Mouse (Mus musculus): ENCODE measurements around the gene Apbb1ip.
A peak's percentile ranks its signal among the peaks of the same experiment; 100 is the strongest.
"Not testable (repeated sequence)": the region's sequence is repeated elsewhere in the genome, so short reads cannot be mapped to it uniquely, and the experiment has no call there.

The Apbb1ip gene

DNA sequence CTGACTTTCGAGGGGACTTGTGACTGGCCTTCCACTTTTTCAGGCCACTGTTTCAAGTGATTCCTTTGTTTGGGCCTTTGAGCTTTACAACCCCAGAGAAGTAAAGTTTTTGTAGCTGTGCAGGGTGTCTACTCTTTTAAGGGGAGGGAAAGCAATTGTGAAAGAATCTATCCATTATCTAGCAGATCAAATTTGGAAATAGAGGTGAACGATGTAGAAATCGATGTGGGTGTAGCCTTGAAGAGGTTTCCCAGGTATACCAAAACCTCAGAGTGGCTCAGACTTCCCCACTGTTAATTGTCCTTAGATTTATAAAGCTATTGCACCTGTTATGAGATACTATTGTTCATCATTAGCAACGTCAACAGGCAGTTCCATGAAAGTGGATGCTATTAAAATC lies 71.6 kb downstream of the Apbb1ip start:
- DNase-seq (ENCODE audit: low spot score), result no peak

DNA sequence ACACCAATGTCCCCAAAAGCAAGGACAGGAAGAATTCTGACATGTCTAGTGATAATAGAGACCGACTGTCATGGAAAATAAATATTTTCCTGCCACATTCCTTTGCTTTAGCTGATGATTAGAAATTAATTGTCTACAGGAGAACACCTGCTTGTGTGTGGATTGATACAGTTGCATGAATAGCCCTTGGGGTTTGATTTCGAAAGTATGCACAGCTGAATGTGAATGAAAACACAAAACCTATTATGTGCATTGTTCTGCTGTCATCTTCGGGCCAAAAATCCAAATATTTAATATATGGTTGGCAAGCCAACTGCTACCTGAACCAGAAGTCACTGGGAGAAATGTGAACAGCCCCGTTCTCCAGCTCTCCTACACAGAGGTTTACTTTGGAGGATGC lies 78.0 kb downstream of the Apbb1ip start:
- no peak for DNase-seq (ENCODE audit: low spot score)

DNA sequence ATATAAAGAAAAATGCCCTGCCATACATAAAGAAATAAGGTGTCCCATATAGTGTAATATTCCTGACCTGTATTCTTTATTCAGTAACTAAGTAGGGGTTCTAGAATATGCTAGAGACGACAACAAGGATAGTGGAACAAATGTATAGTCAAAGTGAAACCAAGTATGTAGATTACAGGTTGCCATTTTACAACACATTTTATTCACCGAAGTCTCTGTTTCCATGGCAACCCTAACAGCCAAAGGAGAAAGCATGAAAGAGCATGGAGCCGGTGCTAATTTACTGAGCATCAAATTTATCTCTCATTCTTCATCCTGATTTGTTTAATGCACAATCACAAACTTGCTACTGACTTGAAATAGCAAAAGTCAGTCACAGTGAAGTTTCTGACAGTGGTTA lies 83.6 kb downstream of the Apbb1ip start:
- DNase-seq (ENCODE audit: low spot score), result no peak

GRCm38 (mm10) chr2:22862194-22862593 lies 88.3 kb downstream of the Apbb1ip start:
- no peak for DNase-seq (ENCODE audit: low spot score)

DNA sequence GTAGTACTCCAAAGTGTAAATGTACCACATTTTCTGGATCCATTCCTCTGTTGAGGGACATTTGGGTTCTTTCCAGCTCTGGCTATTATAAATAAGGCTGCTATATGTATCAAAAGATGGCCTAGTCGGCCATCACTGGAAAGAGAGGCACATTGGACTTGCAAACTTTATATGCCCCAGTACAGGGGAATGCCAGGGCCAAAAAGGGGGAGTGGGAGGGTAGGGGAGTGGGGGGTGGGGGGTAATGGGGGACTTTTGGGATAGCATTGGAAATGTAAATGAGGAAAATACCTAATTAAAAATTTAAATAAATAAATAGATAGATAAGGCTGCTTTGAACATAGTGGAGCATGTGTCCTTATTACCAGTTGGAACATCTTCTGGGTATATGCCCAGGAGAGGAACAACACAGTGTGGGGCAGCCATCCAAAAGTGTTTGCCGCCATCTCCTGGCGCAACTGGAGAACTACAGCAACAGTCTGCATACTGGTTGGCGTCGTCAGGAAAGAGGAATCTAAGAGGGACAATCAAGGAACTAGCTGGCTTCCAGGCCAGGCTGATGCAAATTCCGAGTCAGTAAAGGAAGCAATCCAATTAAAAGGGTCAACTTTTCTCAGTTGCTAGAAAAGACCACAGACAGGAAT lies 90.6 kb downstream of the Apbb1ip start:
- peak; percentile 57 for DNase-seq (ENCODE audit: low spot score)

DNA sequence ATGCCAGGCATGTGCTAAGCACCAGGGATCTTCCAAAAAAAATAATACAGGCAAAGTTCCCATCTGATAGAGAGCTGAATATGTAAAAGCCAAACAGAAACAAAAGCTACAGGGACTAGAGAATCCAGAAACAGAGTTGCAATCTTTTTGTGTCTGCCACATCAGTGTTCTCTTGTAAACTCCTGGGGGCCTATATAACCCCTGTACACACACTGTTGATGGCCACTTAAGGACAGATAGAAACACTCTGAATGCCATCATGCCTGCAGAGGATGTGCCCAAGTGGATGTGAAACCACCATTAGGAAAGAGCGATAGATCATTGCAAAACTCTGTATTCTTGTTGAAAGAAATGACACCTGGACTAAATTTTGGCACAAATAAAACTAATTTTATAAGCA lies 91.9 kb downstream of the Apbb1ip start:
- DNase-seq (ENCODE audit: low spot score), result no peak

GRCm38 (mm10) chr2:22866894-22867424 lies 93.1 kb downstream of the Apbb1ip start:
- no peak for DNase-seq (ENCODE audit: low spot score)

GRCm38 (mm10) chr2:22873159-22873558 lies 99.3 kb downstream of the Apbb1ip start:
- no peak for DNase-seq (ENCODE audit: low spot score)

GRCm38 (mm10) chr2:22874628-22875027 lies 100.7 kb downstream of the Apbb1ip start:
- no peak for DNase-seq (ENCODE audit: low spot score)

GRCm38 (mm10) chr2:22876614-22877013 lies 102.7 kb downstream of the Apbb1ip start:
- no peak for DNase-seq (ENCODE audit: low spot score)

DNA sequence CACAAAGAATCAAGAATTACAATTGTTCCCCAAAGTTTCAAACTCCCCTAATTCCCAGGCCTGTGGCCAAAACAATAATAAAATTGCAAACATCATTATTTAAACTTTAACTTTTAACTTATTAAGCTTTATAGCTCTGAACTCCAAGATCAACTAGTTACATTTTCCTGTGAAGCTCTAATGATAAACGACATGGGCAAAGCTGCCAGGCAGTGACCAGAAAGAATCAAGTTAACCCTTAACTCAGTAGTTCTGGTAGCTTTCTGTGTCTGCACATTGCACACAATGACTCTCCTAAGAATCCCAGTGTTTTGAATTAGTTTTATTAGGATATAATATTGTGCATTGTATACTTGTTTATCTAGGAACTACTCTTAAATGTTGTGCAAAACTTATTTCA lies 104.9 kb downstream of the Apbb1ip start:
- DNase-seq (ENCODE audit: low spot score), result no peak

GRCm38 (mm10) chr2:22880726-22881125 lies 106.8 kb downstream of the Apbb1ip start:
- not testable (repeated sequence) for DNase-seq (ENCODE audit: low spot score)

DNA sequence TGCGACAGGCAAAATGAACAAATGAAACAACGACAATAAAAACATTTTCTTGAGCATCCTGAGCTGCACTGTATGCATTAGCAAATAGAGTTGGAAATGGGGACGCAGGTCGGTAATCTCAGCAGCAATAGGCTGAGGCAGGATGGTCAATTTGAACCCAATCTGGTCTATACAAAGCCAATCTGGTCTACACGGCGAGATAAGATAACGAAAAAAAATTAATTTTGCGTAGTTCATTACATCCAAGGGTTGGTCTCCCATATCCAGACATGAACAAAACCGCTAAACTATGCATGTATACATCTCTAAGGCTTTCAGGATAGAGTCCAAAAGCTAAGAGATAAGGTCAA lies 121.0 kb downstream of the Apbb1ip start:
- DNase-seq (ENCODE audit: low spot score), result no peak

DNA sequence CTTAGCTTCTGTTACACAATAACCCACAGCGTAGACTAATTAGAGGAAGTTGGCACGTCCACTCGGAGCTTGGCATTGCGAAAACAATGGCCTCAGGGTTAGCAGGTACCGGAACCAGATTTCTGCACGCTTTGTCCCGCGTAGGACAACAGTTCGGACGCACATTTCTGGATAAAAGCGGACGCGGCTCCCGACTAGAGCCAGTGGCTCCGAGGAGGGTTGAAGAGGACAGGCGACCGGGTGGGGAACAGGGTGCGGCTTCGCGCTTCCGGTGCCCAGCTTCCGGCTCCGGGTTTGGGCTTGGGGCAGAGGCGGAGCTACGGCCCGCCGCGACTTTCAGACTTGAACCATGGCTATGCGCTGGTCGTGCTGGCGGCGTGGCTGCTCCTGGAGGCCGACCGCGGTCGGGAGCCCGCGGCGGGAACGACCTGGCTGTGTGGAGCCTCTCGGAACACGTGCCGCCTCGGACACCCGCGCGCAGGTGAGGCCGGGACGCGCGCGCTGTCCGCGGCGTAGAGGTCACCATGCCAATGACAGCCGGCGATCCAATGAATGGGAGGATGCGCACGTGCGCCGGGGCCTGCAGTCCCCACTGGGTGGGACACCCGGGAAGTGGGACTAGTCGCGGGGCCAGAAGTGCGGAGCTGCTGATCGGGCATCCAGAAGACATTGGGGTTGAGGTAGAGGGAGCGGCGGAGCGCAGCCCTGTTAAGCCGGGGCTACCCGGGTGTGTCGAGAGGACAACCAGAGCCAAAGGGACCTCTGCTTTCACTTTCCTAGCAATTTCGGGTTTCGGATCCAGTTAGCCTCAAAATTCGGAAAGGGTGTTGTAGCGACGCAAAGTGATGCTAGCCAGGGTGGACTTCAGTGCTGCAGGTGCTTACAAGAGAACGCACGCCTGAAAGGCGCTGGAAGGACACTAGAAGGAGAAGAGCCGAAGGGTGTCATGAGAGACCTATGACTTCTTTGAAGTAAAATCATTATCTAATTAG lies 121.7 kb downstream of the Apbb1ip start, which contains the start of gene Pdss1:
Gene Pdss1, plus strand, starts transcription at position 241 of the 992 bp plus-strand sequence.
- DNase-seq (ENCODE audit: low spot score), result peak; percentile 69

- DNase-seq (ENCODE audit: low spot score), result no peak
These were observed 130.1 kb downstream of the Apbb1ip start for GRCm38 (mm10) chr2:22903947-22904346.

DNA sequence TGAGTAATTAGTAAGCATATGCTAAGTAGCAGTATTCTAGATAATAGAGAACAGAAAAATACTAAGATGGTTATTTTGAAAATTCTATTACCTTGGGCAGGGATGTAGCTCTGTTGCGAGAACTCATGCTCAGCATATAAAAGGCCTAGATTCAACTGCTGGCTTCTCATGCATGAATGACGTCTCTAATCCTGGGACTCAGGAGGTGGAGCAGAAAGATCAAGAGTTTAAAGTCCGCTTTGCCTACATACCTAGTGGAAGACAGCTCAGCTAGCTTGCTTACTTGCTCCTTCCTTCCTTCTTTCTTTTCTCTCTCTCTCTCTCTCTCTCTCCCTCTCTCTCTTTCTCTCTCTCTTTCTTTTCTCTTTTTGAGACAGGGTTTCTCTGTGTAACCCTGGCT lies 140.5 kb downstream of the Apbb1ip start:
- no peak for DNase-seq (ENCODE audit: low spot score)

GRCm38 (mm10) chr2:22918651-22919050 lies 144.8 kb downstream of the Apbb1ip start:
- no peak for DNase-seq (ENCODE audit: low spot score)

All from layer of hippocampus, adult 9-10 months (tissue).